Mouse (Mus musculus): ENCODE data around the gene Ninj2. TPM values are rescaled to one million over a fixed set of nuclear protein-coding genes. Genes with fewer than 3 reads are reported as not detected.
A peak's percentile ranks its signal among the peaks of the same experiment; 100 is the strongest.

Gene Ninj2
- total and polyA plus RNA-seq, 2 experiments from 2014 or later = not detected

DNA sequence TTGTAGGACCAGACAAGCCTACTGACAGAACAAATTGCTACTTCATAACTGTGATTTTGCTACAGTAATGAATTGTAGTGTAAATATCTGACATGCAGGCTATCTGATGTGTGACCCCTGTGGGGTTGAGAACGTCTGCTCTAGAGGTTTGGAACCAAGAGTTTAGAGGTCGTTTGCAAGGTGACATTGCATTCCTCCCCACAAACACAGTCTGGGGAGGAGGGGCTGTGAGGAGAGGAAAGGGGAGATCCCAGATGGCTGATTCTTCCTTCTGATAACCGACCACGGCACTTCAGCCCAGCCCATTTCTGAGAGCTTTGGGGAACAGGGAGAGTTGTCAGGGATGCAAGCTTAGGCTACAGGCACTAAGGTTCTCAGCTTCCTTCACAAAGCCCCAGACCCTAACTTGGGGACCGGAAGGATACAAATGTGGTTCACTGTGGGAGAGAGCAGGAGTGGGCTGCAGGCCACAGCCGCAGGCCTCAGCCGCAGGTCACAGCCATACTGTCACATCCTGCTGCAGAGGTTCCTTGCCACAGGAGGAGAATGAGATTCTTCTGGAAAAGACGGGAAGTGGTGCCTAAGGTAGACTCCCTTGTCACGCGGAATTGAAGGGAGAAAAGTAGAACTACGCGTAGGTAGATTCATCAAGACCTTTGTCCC, 56.4 kb downstream of the Ninj2 start:
- H3K4me1 ChIP-seq (ENCODE audit: insufficient read depth) = no peaks in the 10 kb centered on the region
- no peak for TF ChIP-seq CTCF (IDR thresholded peaks at IDR 0.05; ENCODE audit: low read depth)
- no peak overlapping the region for H3K27ac ChIP-seq (ENCODE audit: low read depth, low read length)
- ATAC-seq (no peak), DNase-seq (no peak)
- H3K9me3 ChIP-seq (ENCODE audit: low read length) = no peaks in the 10 kb centered on the region
- H3K27me3 ChIP-seq (ENCODE audit: insufficient read depth, low read length) = no peaks in the 10 kb centered on the region
- H3K36me3 ChIP-seq (ENCODE audit: insufficient read depth) = no peaks in the 10 kb centered on the region
- WGBS = 83% methylated on average over 12 of the region's 12 CpGs
- H3K4me3 ChIP-seq (ENCODE audit: low read depth, low read length) = no peak overlapping the region
- H3K4me2 ChIP-seq (ENCODE audit: low read depth) = no peak overlapping the region
- H3K9ac ChIP-seq = no peak overlapping the region

DNA sequence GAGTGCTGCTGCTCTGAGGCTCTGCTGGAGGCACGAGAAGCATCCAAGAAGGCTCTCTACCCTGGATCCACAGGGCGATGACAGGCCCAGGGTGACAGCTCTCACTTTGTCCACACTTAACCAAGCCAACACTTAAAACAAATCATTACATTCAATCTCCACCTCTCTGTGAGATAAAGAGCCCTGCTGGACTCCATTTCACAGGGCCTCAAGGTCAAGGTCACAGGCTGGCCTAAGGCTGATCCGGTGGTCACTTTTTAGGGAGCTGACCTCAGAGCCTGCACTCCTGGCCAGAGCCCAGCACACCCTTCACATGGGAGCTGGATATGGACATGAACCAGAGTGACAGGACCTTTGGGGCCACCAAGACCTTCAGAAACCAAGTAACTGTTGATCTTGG, 57.1 kb downstream of the Ninj2 start:
- H3K9me3 ChIP-seq (ENCODE audit: low read length) = no peaks in the 10 kb centered on the region
- 86% methylated on average over 3 of the region's 3 CpGs for WGBS
- no peaks in the 10 kb centered on the region for H3K27me3 ChIP-seq (ENCODE audit: insufficient read depth, low read length)
- DNase-seq (no peak), ATAC-seq (no peak)
- H3K9ac ChIP-seq = no peak overlapping the region
- TF ChIP-seq CTCF (IDR thresholded peaks at IDR 0.05; ENCODE audit: low read depth) = no peak
- H3K4me1 ChIP-seq (ENCODE audit: insufficient read depth) = no peaks in the 10 kb centered on the region
- H3K4me3 ChIP-seq (ENCODE audit: low read depth, low read length) = no peak overlapping the region
- no peak overlapping the region for H3K4me2 ChIP-seq (ENCODE audit: low read depth)
- H3K27ac ChIP-seq (ENCODE audit: low read depth, low read length) = no peak overlapping the region
- H3K36me3 ChIP-seq (ENCODE audit: insufficient read depth) = no peaks in the 10 kb centered on the region

DNA sequence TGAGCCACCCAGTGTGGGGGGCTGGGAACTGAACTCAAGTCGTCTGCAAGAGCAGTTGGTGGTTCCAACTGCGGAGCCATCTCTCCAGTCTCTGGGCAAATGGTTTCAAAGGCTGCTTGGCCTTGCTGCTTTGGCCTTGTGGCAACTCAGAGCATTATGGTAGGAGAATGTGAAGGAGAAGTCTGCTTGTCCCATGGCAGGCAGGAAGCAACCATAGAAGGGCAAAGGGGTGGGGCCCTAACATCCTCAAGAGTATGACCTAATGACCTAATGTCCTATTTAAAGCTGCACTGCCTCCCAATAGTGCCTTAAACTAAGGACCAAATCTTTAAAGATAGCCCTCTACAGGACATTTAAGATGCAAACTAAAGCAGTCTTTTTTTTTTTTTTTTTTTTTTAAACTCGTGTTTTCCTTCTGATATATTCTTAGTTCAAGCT, 58.5 kb downstream of the Ninj2 start:
- TF ChIP-seq CTCF (IDR thresholded peaks at IDR 0.05; ENCODE audit: low read depth) = no peak
- no peak overlapping the region for H3K9ac ChIP-seq
- no peaks in the 10 kb centered on the region for H3K27me3 ChIP-seq (ENCODE audit: insufficient read depth, low read length)
- H3K36me3 ChIP-seq (ENCODE audit: insufficient read depth) = no peaks in the 10 kb centered on the region
- H3K4me3 ChIP-seq (ENCODE audit: low read depth, low read length) = no peak overlapping the region
- H3K4me1 ChIP-seq (ENCODE audit: insufficient read depth) = no peaks in the 10 kb centered on the region
- no peaks in the 10 kb centered on the region for H3K9me3 ChIP-seq (ENCODE audit: low read length)
- no peak overlapping the region for H3K4me2 ChIP-seq (ENCODE audit: low read depth)
- no peak overlapping the region for H3K27ac ChIP-seq (ENCODE audit: low read depth, low read length)
- no peak for ATAC-seq
- DNase-seq = no peak
- WGBS = 68% methylated on average over 3 of the region's 3 CpGs

DNA sequence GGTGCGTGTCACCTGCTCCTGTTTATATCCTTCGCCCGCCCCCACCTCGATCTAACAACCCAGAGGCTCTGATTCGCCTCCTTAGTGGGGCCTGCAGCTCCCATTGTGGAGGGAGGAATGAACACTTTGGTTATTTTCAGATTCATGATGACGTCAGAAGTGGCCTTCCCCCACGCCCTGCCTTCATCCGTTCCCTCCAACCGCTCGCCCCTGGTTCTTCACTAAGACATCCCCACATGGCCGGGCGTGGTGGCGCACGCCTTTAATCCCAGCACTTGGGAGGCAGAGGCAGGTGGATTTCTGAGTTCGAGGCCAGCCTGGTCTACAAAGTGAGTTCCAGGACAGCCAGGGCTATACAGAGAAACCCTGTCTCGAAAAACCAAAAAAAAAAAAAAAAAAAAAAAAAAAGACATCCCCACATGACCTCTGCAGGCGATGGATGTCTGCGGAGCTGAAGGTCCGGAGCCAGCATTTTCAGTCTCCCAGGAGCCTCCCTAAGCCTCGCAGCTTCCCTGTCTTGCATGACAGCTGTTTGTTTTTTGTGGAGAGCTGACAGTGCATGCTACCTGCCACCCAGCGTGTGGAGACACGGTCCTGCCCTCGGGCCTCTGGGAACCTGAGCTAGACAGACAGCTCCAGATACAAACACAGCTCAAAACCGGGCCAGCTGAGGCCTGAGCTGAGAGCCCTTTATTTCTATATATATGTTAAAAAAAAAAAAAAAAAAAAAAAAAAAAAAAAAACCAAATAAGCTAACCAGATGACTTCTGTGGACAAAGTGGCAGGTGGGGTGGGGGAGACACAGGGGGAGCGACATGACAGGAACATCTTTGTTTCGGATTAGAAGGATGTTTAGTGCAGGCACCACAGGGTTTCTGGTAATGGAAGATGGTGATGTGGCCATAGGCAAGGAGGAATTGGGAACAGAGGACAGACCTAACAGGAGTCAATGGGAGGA, 59.9 kb downstream of the Ninj2 start:
- no peak for ATAC-seq
- Histone ChIP-seq H3K4me2 (ENCODE audit: low read depth) (no peak overlapping the region), H3K4me3 (ENCODE audit: low read depth, low read length) (no peak overlapping the region), H3K9ac (no peak overlapping the region), H3K36me3 (ENCODE audit: insufficient read depth) (no peaks in the 10 kb centered on the region), H3K4me1 (ENCODE audit: insufficient read depth) (no peaks in the 10 kb centered on the region), H3K27me3 (ENCODE audit: insufficient read depth, low read length) (no peaks in the 10 kb centered on the region), H3K27ac (ENCODE audit: low read depth, low read length) (no peak overlapping the region), H3K9me3 (ENCODE audit: low read length) (no peaks in the 10 kb centered on the region)
- no peak for DNase-seq
- WGBS = 88% methylated on average over 24 of the region's 26 CpGs
- no peak for TF ChIP-seq CTCF (IDR thresholded peaks at IDR 0.05; ENCODE audit: low read depth)

DNA sequence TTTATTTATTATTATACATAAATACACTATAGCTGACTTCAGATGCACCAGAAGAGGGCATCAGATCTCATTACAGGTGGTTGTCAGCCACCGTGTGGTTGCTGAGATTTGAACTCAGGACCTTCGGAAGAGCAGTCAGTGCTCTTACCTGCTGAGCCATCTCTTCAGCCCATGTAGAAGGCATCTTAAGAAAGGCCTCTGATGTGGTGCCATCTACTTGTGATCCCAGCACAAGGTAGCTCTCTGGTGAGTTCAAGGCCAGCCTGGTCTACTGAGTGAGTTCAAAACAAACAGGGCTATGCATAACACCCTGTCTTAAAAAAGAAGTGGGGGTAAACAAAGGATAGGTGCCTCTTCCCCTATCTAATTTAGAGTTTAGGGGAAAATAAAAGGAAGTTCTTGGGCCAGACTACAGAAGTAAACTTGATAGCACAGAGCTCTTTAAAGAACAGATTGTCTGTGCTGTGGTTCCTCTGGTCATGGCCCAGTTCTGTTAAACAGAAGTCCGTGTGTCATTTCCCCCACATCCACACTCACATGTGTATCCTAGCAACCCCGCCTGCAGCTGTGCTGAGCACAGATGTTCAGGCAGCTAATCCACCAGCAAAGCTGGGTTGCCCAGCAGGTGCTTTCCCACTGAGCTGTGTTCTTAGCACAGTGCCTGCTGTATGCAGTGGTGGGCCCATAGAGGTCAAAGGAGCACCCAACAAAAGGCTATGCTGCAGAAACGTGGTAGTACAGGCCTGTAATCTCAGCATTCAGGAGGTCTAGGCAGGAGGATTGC, 61.6 kb downstream of the Ninj2 start:
- Histone ChIP-seq H3K9ac (no peak overlapping the region), H3K27me3 (ENCODE audit: insufficient read depth, low read length) (no peaks in the 10 kb centered on the region), H3K4me1 (ENCODE audit: insufficient read depth) (0 out of 2 replicates have a peak, but pooled peaks cover 4% of the 10 kb centered on the region), H3K36me3 (ENCODE audit: insufficient read depth) (no peaks in the 10 kb centered on the region), H3K4me2 (ENCODE audit: low read depth) (no peak overlapping the region), H3K27ac (ENCODE audit: low read depth, low read length) (no peak overlapping the region), H3K4me3 (ENCODE audit: low read depth, low read length) (no peak overlapping the region), H3K9me3 (ENCODE audit: low read length) (no peaks in the 10 kb centered on the region)
- 61% methylated on average over 5 of the region's 5 CpGs for WGBS
- DNase-seq = peak; percentile 5
- no peak for TF ChIP-seq CTCF (IDR thresholded peaks at IDR 0.05; ENCODE audit: low read depth)
- ATAC-seq = peak; percentile 10; the same call in 1 of the 2 replicates

DNA sequence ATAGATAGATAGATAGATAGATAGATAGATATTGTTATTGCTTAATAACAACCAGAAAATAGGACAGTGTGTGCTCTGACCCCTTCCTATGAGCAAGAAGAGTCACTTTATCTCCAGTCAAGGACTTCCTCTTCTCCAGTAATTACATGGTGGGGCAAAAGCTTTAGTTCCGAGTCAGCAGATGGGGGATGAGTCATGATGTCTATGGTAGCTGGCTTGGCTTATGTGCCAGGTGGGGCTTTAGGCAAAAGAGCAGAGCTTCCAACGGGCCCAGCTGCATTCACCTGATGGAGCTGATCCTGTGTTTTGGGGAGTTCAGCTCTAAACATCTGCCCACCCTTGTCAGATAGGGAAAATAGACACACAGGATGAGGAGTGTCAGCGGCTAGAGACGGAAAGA, 62.4 kb downstream of the Ninj2 start:
- Histone ChIP-seq H3K36me3 (ENCODE audit: insufficient read depth) (no peaks in the 10 kb centered on the region), H3K4me3 (ENCODE audit: low read depth, low read length) (no peak overlapping the region), H3K9me3 (ENCODE audit: low read length) (no peaks in the 10 kb centered on the region), H3K9ac (no peak overlapping the region), H3K27me3 (ENCODE audit: insufficient read depth, low read length) (no peaks in the 10 kb centered on the region), H3K4me2 (ENCODE audit: low read depth) (no peak overlapping the region), H3K27ac (ENCODE audit: low read depth, low read length) (no peak overlapping the region), H3K4me1 (ENCODE audit: insufficient read depth) (0 out of 2 replicates have a peak, but pooled peaks cover 5% of the 10 kb centered on the region)
- ATAC-seq (no peak), DNase-seq (no peak)
- TF ChIP-seq CTCF (IDR thresholded peaks at IDR 0.05; ENCODE audit: low read depth) = no peak
- 87% methylated on average over 4 of the region's 4 CpGs for WGBS

Measured in forebrain, postnatal 0 days (tissue).